Mouse (Mus musculus) G1E (cell line): Measurements from ENCODE around the gene Eif2ak3.

Source experiments
- CTCF ChIP-seq: IDR thresholded peaks from 2 replicates; pipeline ENCODE4 v1.5.1; 2012; ENCODE audit warnings: low read depth, low read length, inconsistent platforms, mixed read lengths
- POLR2AphosphoS5 ChIP-seq: IDR thresholded peaks from 2 replicates; pipeline ENCODE4 v1.6.1; 2012; ENCODE audit warnings: low read depth, low read length, inconsistent platforms; ENCODE audit not compliant: insufficient replicate concordance
- TAL1 ChIP-seq: conservative IDR thresholded peaks from 2 replicates; pipeline ENCODE4 v1.6.1; 2012; ENCODE audit warnings: low read depth, low read length, inconsistent platforms, mixed read lengths

GRCm38 (mm10) chr6:70866761-70867160, 22.4 kb downstream of the Eif2ak3 start:
- TF ChIP-seq CTCF (no peak), POLR2AphosphoS5 (no peak), TAL1 (no peak)
